Mouse (Mus musculus): Measurements from ENCODE around the gene Vkorc1. TPM values are rescaled to one million over a fixed set of nuclear protein-coding genes. Genes with fewer than 3 reads are reported as not detected.
A peak's percentile ranks its signal among the peaks of the same experiment; 100 is the strongest.
"Not testable (repeated sequence)": the region's sequence is repeated elsewhere in the genome, so short reads cannot be mapped to it uniquely, and the experiment has no call there.

Gene Vkorc1
- total and polyA plus RNA-seq, 3 experiments: 0.25 TPM; not detected in 2

GRCm38 (mm10) chr7:127942097-127942496 lies 46.7 kb upstream of the Vkorc1 start:
- H3K9ac ChIP-seq (ENCODE audit: insufficient read depth, low read depth); H3K27ac ChIP-seq (ENCODE audit: insufficient read depth, low read depth); H3K4me1 ChIP-seq (ENCODE audit: control insufficient read depth in 1 of 2, insufficient read depth in 2 of 2); dilution Hi-C loops (cut with MboI; ENCODE audit: extremely low pct_ligation_motif_present, extremely low pct_unique_long_range_greater_than_20kb, low sequenced_read_pairs); in situ Hi-C loops (cut with MboI; ENCODE audit: low pct_ligation_motif_present, low pct_unique_long_range_greater_than_20kb, low sequenced_read_pairs); H3K9me3 ChIP-seq (replicated peaks; ENCODE audit: low read length); H3K4me2 ChIP-seq (ENCODE audit: insufficient read depth, low read depth, poor library complexity, severe bottlenecking); H3K4me3 ChIP-seq (replicated peaks in 1 of 3; ENCODE audit: low read depth in 2 of 3, low read length in 2 of 3, poor library complexity in 1 of 3); H3K36me3 ChIP-seq (replicated peaks in 1 of 2; ENCODE audit: control insufficient read depth in 1 of 2, insufficient read depth in 1 of 2, low read length in 1 of 2); H3K79me2 ChIP-seq (replicated peaks; ENCODE audit: control insufficient read depth, extremely low read depth, insufficient read depth, poor library complexity, severe bottlenecking); DNase-seq (ENCODE audit: extremely low read depth): not testable (repeated sequence)
- peak; percentile 13 for TF ChIP-seq RAD21 (IDR thresholded peaks at IDR 0.05; ENCODE audit: low read depth, low read length)
- TF ChIP-seq ZNF384 (IDR thresholded peaks at IDR 0.05; ENCODE audit: low read depth, low read length): peak; percentile 81
- TF ChIP-seq CTCF (conservative IDR thresholded peaks at IDR 0.05 in 1 of 2, IDR thresholded peaks at IDR 0.05 in 1 of 2; ENCODE audit: low read depth in 2 of 2, low read length in 2 of 2): peak in 1 of 2 experiments; percentile 44; a peak in 2 of 4 replicates
- TF ChIP-seq MYC (IDR thresholded peaks at IDR 0.05; ENCODE audit: low read depth, low read length): peak; percentile 67
- peaks cover 53% of the 10 kb centered on the region for H3K27me3 ChIP-seq (replicated peaks)

DNA sequence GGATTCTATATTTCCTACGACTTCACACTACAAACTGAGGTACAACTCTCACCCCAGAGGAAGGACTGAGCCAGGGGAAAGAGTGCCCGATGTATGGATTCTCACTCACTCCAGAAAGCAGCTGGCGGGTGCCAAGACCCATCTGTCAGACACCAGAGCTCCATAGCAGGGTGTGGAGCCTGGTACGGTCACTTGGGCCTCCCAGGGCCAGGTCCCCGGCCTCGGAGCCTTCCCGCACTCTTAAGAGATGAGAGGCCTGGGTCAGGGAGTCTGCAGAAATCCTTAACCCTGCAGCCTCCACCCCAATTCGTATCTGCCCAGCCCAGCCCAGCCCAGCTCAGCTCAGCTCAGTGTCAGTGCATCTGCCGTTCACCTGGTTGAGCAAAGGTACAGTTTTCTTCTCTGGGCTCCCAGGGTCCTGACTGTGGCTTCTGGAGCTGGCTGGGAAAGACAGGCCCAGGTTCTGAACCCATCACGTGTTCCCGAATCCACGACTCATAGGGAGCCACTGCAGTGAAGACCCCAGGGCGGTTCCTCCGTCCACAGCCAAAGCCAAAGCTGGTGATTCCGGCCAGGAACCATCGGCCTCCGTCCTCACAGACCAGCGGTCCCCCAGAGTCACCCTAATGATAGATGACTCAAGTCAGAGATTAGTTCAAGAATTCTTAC lies 40.9 kb upstream of the Vkorc1 start:
- peak overlapping the region; percentile 57; the same call in 1 of the 2 replicates for H3K9ac ChIP-seq (ENCODE audit: insufficient read depth, low read depth)
- H3K36me3 ChIP-seq (replicated peaks in 1 of 2; ENCODE audit: control insufficient read depth in 1 of 2, insufficient read depth in 1 of 2, low read length in 1 of 2): no peaks in the 10 kb centered on the region
- H3K4me1 ChIP-seq (ENCODE audit: control insufficient read depth in 1 of 2, insufficient read depth in 2 of 2): peaks cover 8 to 35% of the 10 kb centered on the region in 2 experiments
- in situ Hi-C loops (cut with MboI; ENCODE audit: low pct_ligation_motif_present, low pct_unique_long_range_greater_than_20kb, low sequenced_read_pairs) (no loop called here), dilution Hi-C loops (cut with MboI; ENCODE audit: extremely low pct_ligation_motif_present, extremely low pct_unique_long_range_greater_than_20kb, low sequenced_read_pairs) (no loop called here)
- no peak overlapping the region for H3K27ac ChIP-seq (ENCODE audit: insufficient read depth, low read depth)
- H3K4me2 ChIP-seq (ENCODE audit: insufficient read depth, low read depth, poor library complexity, severe bottlenecking): peak overlapping the region; percentile 82
- H3K79me2 ChIP-seq (replicated peaks; ENCODE audit: control insufficient read depth, extremely low read depth, insufficient read depth, poor library complexity, severe bottlenecking): no peaks in the 10 kb centered on the region
- peaks cover 19% of the 10 kb centered on the region for H3K27me3 ChIP-seq (replicated peaks)
- peak overlapping the region in 1 of 3 experiments; percentile 74 for H3K4me3 ChIP-seq (replicated peaks in 1 of 3; ENCODE audit: low read depth in 2 of 3, low read length in 2 of 3, poor library complexity in 1 of 3)
- TF ChIP-seq ZKSCAN1 (IDR thresholded peaks at IDR 0.05; ENCODE audit: borderline replicate concordance, low read depth, low read length) (no peak), ETS1 (conservative IDR thresholded peaks at IDR 0.05; ENCODE audit: low read depth, low read length) (no peak), JUN (IDR thresholded peaks at IDR 0.05; ENCODE audit: insufficient read depth, low read depth, low read length) (no peak), JUND (conservative IDR thresholded peaks at IDR 0.05; ENCODE audit: low read depth, low read length) (no peak), SIN3A (IDR thresholded peaks at IDR 0.05; ENCODE audit: low read length) (no peak), RCOR1 (conservative IDR thresholded peaks at IDR 0.05; ENCODE audit: low read depth, low read length) (no peak), MAZ (IDR thresholded peaks at IDR 0.05; ENCODE audit: low read depth, low read length) (no peak), ZC3H11A (IDR thresholded peaks at IDR 0.05; ENCODE audit: low read depth, low read length) (no peak), POLR2AphosphoS2 (IDR thresholded peaks at IDR 0.05; ENCODE audit: low read depth, low read length) (no peak), ZMIZ1 (IDR thresholded peaks at IDR 0.05; ENCODE audit: low read depth, low read length) (no peak), TBP (conservative IDR thresholded peaks at IDR 0.05; ENCODE audit: low read depth, low read length) (no peak), MEF2A (IDR thresholded peaks at IDR 0.05; ENCODE audit: borderline replicate concordance, low read depth, low read length) (no peak), IRF4 (IDR thresholded peaks at IDR 0.05; ENCODE audit: low read depth, low read length) (no peak)
- DNase-seq (ENCODE audit: extremely low read depth): no peak
- H3K9me3 ChIP-seq (replicated peaks; ENCODE audit: low read length): no peaks in the 10 kb centered on the region

Data from CH12.LX (cell line).